Mouse (Mus musculus): ENCODE measurements around the gene Npc1l1.
"Not testable (repeated sequence)": the region's sequence is repeated elsewhere in the genome, so short reads cannot be mapped to it uniquely, and the experiment has no call there.

Gene Npc1l1

GRCm38 (mm10) chr11:6230012-6230411 lies at the start of gene Npc1l1:
Gene Npc1l1, minus strand, starts transcription at chr11:6230143.
- no peak for DNase-seq (ENCODE audit: low spot score in 2 of 2)

DNA sequence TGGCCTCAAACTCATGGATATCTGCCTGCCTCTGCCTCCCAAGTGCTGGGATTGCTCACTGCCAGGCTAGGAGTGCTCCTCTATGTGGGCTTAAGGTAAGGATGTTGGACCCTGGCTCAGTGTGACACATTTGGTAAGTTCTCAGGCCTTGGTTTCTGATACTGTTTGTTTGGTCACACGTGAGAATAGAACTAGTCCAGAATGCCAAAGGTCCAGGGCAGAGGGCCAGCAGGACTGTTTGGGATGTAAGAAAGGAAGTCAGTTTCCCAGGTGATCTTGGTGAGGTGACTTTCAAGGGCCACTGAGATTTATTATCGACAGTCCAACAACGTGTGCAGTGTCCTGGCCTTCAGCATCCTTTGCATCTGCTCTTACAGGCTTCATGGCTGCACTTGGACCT lies 46.5 kb upstream of the Npc1l1 start:
- no peak for DNase-seq (ENCODE audit: low spot score in 2 of 2)

DNA sequence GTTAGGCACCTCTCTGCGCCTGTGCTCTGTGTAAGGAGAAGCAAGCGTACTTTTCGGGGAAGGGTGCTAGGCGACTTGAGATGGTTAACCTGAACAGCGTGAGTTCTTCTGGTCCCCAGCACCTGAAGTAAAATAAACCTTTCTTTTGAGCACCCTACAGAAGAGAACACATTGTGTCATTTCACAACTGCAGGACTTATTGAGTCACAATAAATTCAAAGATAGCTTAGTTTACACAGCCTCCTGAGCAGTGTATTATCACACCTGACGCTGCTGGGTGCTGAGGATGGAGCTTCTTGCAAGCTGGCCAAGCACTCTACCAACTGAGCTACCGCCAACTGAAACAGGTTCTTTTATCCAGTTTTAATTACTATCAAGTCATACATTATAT lies 45.1 kb upstream of the Npc1l1 start:
- no peak for DNase-seq (ENCODE audit: low spot score in 2 of 2)

GRCm38 (mm10) chr11:6274387-6275093 lies 44.6 kb upstream of the Npc1l1 start, which contains the start of gene Tmed4:
Gene Tmed4, minus strand, starts transcription at chr11:6274870.
- peak; percentile 91 to 97 for DNase-seq (ENCODE audit: low spot score in 2 of 2)

GRCm38 (mm10) chr11:6273607-6274006 lies 43.7 kb upstream of the Npc1l1 start:
- DNase-seq (ENCODE audit: low spot score in 2 of 2), result no peak

DNA sequence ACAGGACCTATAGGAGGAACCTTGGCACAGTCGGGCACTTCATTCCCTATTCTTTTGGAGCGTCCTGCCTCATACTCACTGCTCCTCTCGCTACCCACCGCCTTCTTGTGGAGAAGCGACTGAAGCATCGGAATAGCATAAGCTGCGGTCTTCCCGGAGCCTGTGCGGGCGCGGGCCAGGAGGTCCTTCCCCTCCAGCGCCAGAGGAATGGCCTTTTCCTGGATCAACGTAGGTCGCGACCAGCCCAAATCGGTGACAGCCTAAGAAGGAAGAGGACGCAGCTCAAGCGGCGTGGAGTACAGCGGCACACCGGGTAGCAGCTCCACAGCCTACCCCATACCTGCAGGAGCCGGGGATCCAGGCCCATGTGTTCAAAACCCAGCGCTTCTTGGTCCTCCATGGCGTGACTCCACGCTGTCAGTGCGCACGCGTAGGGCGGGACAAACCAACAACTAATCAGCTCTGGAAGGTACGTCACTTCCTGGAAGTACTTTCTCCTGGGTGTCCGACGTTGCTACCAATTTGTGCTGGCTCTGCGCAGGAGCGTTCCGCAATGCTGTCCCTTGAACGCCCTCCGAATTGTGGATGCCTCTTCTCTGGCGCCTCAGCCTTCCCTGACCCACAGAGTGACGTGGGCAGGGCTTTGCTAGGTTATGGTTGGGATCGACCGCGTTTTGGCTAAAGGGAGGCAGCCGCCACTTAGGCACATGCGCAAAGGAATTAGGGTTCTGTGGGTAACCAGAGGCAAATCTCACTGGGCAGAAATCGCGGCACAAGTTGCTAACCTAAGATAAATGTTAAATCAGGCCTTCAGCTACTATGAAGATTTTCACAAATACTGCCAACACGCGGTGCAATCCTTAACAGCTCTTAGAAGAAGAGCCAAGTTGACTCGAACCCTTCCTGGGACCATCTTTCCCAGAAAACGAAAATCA lies 37.6 kb upstream of the Npc1l1 start, which contains the start of gene Ddx56:
Ddx56 (minus strand) TSS at position 453 of the 935 bp plus-strand sequence.
- peak; percentile 89 to 90 for DNase-seq (ENCODE audit: low spot score in 2 of 2)

DNA sequence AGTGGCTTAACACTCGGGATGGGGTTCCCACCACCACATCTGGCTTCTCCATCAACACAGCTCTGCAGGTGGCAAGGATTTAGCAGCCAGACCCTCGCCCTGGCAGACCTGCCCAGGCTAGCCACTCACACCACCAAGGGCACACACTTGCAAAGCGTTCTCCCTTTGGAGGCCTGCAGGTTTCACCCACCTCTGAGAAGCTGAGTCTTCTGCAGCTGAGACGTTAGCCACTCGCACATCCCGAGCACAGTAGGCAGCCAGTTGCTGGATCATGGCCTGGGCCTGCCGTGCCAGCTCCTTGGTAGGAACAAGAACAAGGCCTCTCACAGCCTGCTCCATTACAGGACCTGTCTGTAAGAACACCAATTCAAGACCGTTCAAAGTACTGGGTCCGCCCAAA lies 36.7 kb upstream of the Npc1l1 start:
- no peak for DNase-seq (ENCODE audit: low spot score in 2 of 2)

- peak in 1 of 2 experiments; percentile 71 for DNase-seq (ENCODE audit: low spot score in 2 of 2)
Measured at GRCm38 (mm10) chr11:6261434-6262082, 31.6 kb upstream of the Npc1l1 start.

GRCm38 (mm10) chr11:6259413-6259812 lies 29.5 kb upstream of the Npc1l1 start:
- DNase-seq (ENCODE audit: low spot score in 2 of 2), result no peak

DNA sequence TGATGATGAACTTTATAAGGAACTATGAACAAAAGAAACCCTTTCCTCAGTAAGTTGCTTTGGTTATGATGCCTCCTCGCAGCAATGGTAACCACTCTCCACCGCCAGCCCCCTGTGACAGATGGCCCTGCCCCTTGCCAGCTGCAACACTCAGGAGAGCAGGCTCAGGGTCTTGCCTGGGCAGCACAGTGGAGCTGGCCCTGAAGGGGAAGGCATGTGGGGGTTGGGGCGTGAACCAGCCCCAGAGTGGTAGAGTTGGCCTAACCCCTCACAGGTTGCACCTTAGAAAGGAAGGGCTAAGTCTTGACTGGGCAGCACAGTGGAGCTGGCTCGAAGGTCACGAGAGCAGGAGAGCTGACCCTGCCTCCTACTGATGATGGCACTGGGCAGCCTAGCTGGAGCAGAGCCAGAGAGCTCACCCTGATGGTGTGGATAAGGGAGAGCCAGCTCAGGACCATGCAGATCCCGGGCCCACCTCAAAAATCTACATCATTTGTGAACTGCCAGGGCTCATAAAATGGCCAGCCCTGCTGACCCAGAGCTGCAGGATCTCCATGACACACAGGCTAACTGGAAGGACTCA lies 26.6 kb upstream of the Npc1l1 start:
- no peak for DNase-seq (ENCODE audit: low spot score in 2 of 2)

DNA sequence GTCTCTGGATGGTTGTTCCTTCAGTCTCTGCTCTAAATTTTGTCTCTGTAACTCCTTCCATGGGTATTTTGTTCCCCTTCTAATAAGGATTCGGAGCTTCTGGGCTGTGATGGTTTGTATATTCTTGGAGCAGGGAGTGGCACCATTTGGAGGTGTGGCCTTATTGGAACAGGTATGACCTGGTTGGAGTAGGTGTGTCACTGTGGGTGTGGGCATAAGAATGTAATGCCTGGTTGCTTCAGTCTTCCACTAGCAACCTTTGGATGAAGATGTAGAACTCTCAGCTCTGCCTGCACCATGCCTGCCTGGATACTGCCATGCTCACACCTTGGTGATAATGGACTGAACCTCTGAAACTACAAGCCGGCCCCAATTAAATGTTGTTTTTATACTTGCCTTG lies 24.7 kb upstream of the Npc1l1 start:
- DNase-seq (ENCODE audit: low spot score in 2 of 2), result not testable (repeated sequence)

- DNase-seq (ENCODE audit: low spot score in 2 of 2), result no peak
Measured at GRCm38 (mm10) chr11:6252824-6253223, 22.9 kb upstream of the Npc1l1 start.

DNA sequence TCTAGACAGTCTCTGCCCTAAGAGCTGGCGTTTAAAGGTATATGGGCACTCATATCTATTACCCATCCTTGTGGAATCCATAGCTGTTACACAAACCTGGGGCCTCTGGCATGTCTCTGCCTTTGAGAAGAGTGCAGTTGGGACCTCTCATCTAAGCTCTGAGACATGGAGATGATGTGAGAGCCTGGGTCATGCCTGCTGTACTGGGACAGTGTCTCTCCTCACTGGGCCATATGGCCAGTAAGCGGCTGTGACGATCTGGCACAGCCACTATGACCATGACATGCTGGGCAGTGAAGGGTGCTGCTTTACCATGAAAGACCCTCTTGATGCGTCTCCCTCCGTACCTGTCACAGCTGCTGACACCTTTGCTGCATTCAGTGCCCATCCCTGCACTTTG lies 22.3 kb upstream of the Npc1l1 start:
- DNase-seq (ENCODE audit: low spot score in 2 of 2), result no peak

GRCm38 (mm10) chr11:6244707-6245106 lies 14.8 kb upstream of the Npc1l1 start:
- DNase-seq (ENCODE audit: low spot score in 2 of 2), result no peak

DNA sequence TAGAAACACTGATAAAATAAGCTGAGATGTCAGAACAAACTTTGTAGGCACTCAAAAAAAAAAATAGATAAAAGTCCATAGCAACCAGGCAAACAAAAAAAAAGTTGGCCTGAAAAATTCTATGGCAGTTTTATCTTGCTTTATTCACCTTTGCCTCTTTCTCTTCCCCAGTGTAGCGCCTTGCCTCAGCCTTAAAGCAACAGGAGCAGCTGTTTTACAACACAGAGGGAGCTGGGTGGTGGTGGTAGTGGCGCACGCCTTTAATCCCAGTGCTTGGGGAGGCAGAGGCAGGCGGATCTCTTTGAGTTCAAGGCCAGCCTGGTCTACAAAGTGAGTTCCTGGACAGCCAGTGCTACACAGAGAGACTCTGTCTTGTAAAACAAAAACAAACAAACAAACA lies 3.1 kb upstream of the Npc1l1 start:
- no peak for DNase-seq (ENCODE audit: low spot score in 2 of 2)

- DNase-seq (ENCODE audit: low spot score in 2 of 2), result no peak
Measured at GRCm38 (mm10) chr11:6224541-6225229, 5.3 kb downstream of the Npc1l1 start.

- DNase-seq (ENCODE audit: low spot score in 2 of 2), result no peak
Measured at GRCm38 (mm10) chr11:6222187-6222586, 7.8 kb downstream of the Npc1l1 start.

DNA sequence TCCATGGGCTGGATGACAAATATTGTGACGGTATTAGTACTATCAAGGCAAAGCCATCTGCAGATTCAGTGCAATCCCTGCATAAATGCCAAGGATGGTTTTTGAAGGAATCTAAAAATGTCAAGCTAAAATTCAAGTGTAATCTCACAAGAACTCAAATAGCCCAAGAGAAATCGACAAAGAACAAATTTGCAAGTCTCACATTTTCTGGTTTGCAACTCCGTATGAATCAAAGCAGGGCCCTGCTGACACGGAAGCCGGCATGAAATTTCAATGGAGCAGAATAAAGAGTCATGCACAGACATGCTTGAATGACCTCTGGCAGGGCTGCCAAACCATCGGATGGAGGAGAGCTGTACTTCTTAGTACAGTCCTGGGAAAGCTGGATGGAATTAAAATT lies 10.0 kb downstream of the Npc1l1 start:
- no peak for DNase-seq (ENCODE audit: low spot score in 2 of 2)

DNA sequence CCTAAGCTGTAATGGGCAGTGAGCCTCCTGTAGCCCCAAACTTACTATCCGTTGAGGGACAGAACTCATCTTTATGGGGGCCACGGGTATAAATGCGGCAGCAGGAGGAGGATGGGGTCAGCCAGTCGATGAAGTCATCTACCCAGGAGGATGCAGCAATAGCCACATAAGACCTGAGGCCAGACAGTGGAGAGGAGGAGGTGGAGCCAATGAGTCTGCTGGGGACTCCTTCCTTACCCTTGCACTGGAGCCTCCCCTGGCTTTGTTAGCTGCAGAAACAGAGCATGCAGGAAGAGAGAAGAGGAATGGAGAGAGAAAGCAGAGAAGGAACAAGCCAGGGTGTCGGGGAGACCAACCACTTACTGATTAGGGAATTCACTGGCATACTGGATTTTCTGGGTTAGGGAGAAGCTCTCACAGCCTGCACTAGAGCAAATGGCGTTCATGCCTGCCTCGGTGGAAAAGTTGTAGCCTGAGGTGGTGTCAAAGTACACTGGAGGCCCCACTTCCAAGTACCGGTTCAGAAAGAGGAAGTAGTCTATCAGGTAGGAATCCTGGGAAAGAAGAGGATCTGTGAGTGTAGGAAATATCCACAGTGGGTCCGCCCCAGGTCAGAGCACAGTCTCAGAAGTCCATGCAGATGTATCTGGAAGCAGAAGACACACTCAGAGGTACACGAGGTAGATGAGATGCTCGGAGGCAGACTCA lies 11.6 kb downstream of the Npc1l1 start:
- DNase-seq (ENCODE audit: low spot score in 2 of 2), result no peak

- DNase-seq (ENCODE audit: low spot score in 2 of 2), result no peak
Measured at GRCm38 (mm10) chr11:6216834-6217233, 13.1 kb downstream of the Npc1l1 start.

GRCm38 (mm10) chr11:6208158-6208557 lies 21.8 kb downstream of the Npc1l1 start:
- no peak for DNase-seq (ENCODE audit: low spot score in 2 of 2)

All from frontal cortex, postnatal 10 days (tissue).